Mouse (Mus musculus) thymus, postnatal 10 days (tissue): Measurements from ENCODE around the gene Dhdh.
A peak's percentile ranks its signal among the peaks of the same experiment; 100 is the strongest.

Experiments used
- DNase-seq, 2 experiments: peaks; one replicate each; pipeline ENCODE4 v3.0.0; 2021; ENCODE audit warnings: low spot score in 2 of 2

The Dhdh gene

GRCm38 (mm10) chr7:45454971-45455370 lies 33.6 kb downstream of the Dhdh start:
- no peak for DNase-seq

GRCm38 (mm10) chr7:45451344-45451982 lies 37.1 kb downstream of the Dhdh start:
- DNase-seq: peak; percentile 73 to 87

GRCm38 (mm10) chr7:45449974-45450373 lies 38.6 kb downstream of the Dhdh start:
- DNase-seq: no peak

GRCm38 (mm10) chr7:45447325-45447990 lies 41.1 kb downstream of the Dhdh start:
- no peak for DNase-seq

GRCm38 (mm10) chr7:45446589-45446988 lies 42.0 kb downstream of the Dhdh start:
- no peak for DNase-seq

GRCm38 (mm10) chr7:45443526-45444420 lies 44.8 kb downstream of the Dhdh start:
- DNase-seq: no peak

- no peak for DNase-seq
Measured at GRCm38 (mm10) chr7:45437521-45438276, 50.9 kb downstream of the Dhdh start, which contains the start of gene Ruvbl2. Gene Ruvbl2 (minus strand): TSS chr7:45438096.

- DNase-seq: no peak
Measured at GRCm38 (mm10) chr7:45437046-45437445, 51.6 kb downstream of the Dhdh start.

GRCm38 (mm10) chr7:45436444-45436843 lies 52.2 kb downstream of the Dhdh start:
- DNase-seq: no peak

- DNase-seq: no peak
Measured at GRCm38 (mm10) chr7:45435038-45435437, 53.6 kb downstream of the Dhdh start.

GRCm38 (mm10) chr7:45434203-45435015 lies 54.2 kb downstream of the Dhdh start, which contains the start of gene Gys1:
Gene Gys1 (plus strand): TSS chr7:45434844.
- DNase-seq: peak; percentile 100

GRCm38 (mm10) chr7:45433835-45434202 lies 54.8 kb downstream of the Dhdh start:
- no peak for DNase-seq

- DNase-seq: no peak
Measured at GRCm38 (mm10) chr7:45426556-45426955, 62.0 kb downstream of the Dhdh start.

GRCm38 (mm10) chr7:45421194-45421593 lies 67.4 kb downstream of the Dhdh start:
- DNase-seq: no peak
